Mouse (Mus musculus): ENCODE measurements at regions not wholly inside any gene's neighbourhood (a gene's known extent, or its start where the extent isn't known, plus 50 kb on each side); places are given as distances from the start of the nearest gene placed in this dataset.
"Not testable (repeated sequence)": the region's sequence is repeated elsewhere in the genome, so short reads cannot be mapped to it uniquely, and the experiment has no call there.

GRCm38 (mm10) chr10:119146342-119146741 lies 93.5 kb downstream of the Cand1 start:
- no peak for DNase-seq

DNA sequence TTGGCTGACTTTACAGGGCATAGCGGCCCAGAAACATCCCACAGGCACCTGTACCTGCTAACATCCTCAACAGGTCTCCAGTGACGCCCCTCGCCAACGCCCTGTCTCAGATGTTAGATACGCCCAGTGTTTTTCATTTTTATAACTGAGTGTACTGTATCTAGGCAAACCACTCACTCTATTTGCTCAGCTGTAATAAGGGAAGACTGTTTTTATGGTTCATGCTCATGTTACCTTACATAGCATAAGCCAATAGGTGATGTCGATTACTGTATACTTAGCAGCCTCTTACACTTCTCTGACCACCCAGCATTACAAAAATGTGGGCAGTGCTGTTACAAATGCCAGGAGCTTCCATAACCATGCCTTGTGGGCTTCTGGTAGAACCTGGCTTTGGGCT lies 97.0 kb downstream of the Cand1 start:
- no peak for DNase-seq

DNA sequence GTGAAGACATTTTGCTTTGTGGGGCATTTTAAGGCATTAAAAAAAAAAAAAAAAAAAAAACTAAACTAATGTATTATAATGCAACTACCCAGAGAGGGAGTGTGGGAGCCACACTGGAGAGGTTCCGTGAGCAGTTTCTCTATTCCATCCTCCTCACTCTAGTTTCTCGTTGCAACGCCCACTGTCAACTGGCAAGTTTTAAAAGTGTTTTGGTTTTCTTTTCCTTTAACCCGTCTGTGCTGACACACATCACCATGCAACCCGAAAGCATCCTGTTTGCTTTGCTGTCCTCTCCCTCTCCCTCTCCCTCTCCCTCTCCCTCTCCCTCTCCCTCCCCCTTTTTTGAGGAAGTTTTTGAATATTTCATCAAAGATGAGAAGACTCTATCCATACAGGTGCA lies 97.5 kb downstream of the Cand1 start:
- no peak for DNase-seq

GRCm38 (mm10) chr10:119138237-119138636 lies 101.6 kb downstream of the Cand1 start:
- no peak for DNase-seq

DNA sequence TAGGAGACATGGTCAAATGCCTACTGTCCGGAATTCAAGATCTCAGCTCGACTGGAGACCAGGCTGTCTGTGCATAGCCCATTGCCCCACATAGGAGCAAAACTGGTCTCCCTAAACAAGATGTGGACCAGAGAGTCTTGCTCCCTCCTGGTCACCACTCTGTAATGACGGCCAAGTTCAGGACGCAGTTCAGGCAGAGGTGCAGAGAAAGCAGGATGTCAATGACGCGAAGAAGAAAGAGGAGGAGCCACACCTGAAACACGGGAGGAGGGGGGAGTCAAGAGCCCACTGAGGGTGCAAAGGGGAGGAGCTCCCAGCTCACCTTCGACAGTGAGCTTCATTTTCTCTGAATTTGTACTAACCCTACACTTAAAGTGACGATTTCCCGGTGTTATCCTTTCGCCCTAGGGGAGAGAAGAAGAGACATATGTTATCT lies 104.3 kb downstream of the Cand1 start:
- no peak for DNase-seq

GRCm38 (mm10) chr10:119134797-119135488 lies 104.9 kb downstream of the Cand1 start:
- no peak for DNase-seq

DNA sequence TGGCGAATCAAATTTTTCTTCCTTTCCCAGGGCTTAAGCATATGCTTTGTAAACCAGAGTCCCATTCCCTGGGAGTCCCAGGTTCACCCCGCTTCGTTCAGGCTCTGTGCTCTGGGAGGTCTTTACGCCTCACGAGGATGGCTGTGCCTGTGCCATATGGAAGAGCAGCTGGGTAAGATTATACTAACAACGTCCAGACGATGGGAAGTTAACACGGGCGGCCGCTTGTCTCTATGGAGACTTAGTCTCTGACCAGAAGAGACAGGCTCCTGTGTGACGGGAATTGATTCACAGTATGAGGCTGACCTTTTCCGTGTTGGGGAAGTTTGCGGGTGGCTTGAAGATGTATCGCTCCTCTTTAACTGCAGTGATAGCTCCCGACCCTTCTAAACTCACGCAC lies 107.9 kb downstream of the Cand1 start:
- no peak for DNase-seq

- DNase-seq, result no peak
Measured at GRCm38 (mm10) chr10:119130676-119131075, 109.2 kb downstream of the Cand1 start.

GRCm38 (mm10) chr10:119128035-119128434 lies 111.8 kb downstream of the Cand1 start:
- no peak for DNase-seq

DNA sequence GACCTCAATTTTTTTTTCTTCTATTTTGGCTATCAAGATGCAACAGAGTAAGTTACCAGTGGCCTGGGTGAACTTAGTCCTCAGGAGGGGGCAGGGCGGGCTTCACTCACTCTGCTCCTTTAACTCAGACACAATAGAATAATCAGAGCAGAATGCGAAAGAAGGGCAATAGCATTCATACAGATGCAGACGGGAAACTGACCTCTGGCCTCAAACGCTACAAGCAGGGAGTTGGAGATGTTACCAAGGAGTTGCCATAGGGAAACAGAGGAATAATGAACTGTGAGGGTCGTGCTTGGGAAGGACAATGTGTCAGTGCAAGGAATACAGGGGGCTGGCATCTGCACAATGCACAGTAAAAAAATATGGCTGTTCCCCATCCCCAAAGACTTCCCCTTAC lies 116.3 kb downstream of the Cand1 start:
- no peak for DNase-seq

DNA sequence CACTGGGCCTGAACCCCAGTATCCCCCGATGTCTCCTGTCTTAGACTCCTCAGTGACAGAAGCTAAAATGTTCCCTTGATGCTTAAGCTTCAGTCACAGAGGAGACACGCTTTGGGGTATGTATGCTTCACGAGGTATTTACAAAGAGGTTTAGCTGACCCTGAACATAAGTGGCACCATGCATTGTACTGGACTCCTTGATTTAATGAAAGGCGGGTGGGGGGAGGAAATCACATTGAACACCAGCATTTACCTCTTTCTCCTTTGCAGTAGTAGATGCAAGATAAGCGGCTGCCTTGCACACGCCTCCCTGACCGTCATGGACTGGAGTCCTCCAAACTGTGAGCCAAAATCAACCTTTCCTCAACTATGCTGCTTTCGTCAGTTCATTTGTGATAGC lies 117.5 kb downstream of the Cand1 start:
- no peak for DNase-seq

- no peak for DNase-seq
Measured at GRCm38 (mm10) chr10:119121575-119121974, 118.3 kb downstream of the Cand1 start.

GRCm38 (mm10) chr10:119116843-119117390 lies 122.9 kb downstream of the Cand1 start:
- no peak for DNase-seq

DNA sequence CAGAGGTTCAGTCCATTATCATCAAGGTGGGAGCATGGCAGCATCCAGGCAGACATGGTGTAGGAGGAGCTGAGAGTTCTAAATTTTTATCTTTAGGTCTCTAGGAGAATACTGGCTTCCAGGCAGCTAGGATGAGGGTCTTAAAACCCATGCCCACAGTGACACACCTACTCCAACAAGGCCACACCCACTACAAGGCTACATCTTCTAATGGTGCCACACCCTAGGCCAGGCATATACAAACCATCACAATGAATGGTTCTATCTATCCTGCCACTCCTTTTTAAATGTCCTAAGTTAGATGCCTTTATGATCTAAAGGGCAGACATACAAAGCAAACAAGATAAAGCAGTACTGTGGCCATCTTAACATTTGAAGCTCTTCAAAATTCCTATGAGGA lies 124.7 kb downstream of the Cand1 start:
- not testable (repeated sequence) for DNase-seq

DNA sequence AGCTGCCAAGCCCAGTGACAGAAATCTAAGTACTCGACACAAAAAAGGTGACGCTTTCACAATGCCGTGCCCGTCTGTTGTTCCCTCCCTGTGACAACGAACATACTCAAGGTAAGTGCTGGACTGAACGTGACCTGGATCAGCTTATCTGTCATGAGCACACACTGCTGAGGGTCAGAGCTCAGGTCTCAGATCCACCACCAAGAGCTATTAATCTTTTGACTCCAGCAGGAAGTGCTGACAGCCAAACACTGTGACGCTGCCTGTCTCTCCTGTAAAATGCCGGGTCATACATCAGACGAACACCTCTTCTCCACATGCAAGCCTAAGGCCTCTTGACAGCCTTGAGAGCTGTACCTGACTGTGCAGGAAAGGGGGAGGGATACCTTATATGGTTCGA lies 125.2 kb downstream of the Cand1 start:
- DNase-seq, result no peak

DNA sequence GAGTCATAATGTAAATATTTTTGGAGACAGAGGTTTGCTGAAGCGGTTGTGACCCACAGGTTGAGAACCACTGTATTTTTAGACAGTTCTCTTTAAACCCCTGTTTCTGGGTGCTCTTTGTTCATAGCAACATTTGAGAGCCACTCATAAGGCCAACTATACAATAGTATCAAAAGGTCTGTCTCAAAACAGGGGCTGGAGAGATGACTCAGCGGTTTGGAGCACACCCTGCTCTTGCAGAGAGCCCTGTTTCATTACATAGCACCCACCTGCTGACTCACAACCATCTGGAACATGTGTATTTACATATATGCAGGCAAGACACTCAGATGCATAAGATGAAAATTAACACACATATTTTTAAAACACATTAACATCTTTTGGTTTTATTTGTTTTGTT lies 128.0 kb downstream of the Cand1 start:
- DNase-seq, result no peak

- no peak for DNase-seq
Measured at GRCm38 (mm10) chr10:119111409-119111808, 128.4 kb downstream of the Cand1 start.

DNA sequence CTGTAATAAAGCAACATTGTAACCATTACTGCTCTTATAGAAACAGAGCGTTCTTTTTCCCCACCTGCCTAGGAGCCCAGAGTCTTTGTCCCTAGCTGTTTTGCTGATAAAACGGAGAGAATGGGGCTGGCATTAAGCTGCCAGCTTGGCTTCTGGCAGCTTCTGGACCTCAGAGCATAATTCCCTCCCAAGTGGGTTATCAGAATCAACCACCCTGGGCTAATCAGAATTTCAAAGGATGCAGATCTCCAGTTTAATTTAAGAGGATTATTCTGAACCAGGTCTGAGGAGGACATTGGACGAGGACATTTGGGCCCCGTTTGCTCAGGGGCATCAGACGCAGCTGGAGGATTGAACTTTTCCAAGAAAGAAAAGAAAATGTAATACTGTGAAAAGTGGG lies 129.2 kb downstream of the Cand1 start:
- no peak for DNase-seq

DNA sequence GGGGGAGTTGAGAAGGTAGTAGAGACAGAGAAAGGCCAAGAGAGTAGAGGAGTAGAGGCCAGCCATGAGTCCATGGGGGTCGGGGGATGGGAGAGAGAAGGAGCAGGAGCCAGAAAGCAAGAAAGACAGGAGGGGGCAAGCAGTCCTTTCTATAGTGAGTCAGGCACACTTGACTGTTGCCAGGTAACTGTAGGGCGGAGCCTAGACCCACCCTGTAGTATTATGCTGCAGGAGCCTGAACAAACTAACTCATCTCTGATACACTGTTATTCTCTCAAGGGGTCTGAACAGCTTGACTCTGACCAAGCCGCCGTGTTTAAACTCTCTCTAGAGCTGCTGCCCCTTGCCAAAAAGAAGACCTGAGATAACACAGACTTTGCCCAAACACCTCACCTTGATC lies 130.6 kb downstream of the Cand1 start:
- no peak for DNase-seq

- no peak for DNase-seq
Measured at GRCm38 (mm10) chr10:119107728-119108127, 132.1 kb downstream of the Cand1 start.

DNA sequence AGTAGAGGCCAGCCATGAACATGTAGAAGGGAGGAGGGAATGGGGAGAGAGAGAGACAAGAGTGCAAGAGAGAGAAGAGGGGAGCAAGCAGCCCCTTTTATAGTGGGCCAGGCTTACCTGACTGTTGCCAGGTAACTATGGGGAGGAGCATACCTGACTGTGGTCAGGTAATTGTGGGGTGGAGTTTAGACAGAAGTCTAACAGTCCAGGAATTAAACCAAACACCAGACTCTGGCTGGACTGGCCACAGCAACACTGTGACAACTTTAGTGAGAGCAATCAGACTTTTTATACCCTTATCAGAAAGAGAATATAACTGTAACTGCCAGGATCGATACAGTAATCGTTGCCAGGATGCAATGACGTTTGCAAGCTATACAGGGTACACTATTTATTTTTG lies 133.8 kb downstream of the Cand1 start:
- DNase-seq, result no peak

DNA sequence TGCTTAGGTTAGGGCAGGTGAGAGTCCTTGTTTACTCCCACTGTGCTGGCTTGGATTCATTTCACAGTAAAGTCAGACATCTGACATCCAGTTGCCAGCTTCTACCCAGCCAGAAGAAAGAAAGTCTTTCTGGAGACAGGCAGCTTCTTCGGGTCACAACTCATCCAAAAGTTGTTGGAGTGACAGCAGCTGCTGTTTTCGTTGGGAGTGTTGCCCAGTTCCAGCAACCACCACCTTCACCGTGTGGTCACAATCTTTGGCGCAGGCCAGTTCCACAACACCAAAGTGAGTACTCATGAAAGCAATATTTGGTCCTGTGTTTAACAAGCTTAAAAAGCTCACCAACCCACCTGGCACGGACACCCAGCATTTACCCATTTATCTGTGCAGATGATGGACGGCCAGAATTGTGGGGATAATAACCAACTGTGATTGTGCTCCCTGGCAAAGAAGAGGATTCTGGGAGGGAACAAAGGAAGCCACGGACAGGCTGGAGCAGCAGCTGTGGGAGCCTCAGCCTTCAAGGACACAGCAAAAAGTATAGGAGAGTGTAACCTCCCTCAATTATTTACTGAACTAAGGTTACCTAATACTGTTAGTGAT lies 134.5 kb downstream of the Cand1 start:
- DNase-seq, result no peak

- DNase-seq, result no peak
Measured at GRCm38 (mm10) chr10:119100511-119100910, 139.3 kb downstream of the Cand1 start.

DNA sequence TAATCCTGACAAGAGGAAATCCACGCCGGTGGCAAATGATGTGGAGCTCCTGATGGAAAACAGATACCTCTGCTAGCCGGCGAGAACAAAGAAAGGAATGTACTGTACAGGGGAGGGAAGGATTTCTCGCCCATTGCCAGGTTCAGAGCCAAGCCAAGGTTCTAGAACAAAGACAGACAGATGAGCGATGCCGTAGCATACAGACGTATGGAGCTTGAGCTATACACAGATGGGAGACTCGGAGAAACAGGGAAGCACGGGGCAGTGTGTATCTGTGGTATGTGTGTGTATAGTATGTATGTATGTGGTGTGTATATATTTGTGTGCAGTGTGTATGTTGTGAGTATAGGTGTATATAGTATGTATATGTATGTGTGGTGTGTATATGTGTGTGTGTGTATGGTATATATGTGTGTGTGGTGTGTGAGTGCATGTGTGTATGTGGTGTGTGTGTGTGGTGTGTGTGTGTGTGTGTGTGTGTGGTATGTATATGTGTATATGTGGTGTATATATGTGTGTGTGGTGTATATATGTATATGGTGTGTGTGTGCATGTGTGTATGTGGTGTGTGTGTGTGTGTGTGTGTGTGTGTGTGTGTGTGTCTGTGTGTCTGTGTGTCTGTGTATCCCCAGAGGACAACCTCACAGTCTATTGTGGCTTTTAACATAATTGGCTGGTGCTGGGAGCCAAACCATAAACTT lies 140.6 kb downstream of the Cand1 start:
- no peak for DNase-seq

Measured in thymus, postnatal 4 days (tissue).